Mouse (Mus musculus) midbrain, embryonic 14.5 days (tissue): ENCODE results near the gene 3110009E18Rik. TPM values are rescaled to one million over a fixed set of nuclear protein-coding genes. Genes with fewer than 3 reads are reported as not detected.

Experiments used
- ATAC-seq: fragments of 200-750 bp; cut with Nextera tagmentation; 2 replicates; pipeline ENCODE4 v1.8.0; 2017; ENCODE audit warnings: moderate number of reproducible peaks, moderate library complexity; ENCODE audit not compliant: low FRiP score, low TSS enrichment
- DNase-seq: peaks from one replicate; pipeline ENCODE4 v3.0.0-alpha.2; 2015
- H3K27ac ChIP-seq: fragments of 300-500 bp; sonication (generic); replicated peaks from 2 replicates; pipeline ENCODE4 v1.5.1; 2014; ENCODE audit warnings: mild to moderate bottlenecking, low read depth, low read length, moderate library complexity
- H3K27me3 ChIP-seq: fragments of 300-500 bp; sonication (generic); 2 replicates; pipeline ENCODE4 v1.6.1; 2014; ENCODE audit warnings: low read length, control low read depth, mixed read lengths; ENCODE audit not compliant: control insufficient read depth, insufficient read depth
- H3K36me3 ChIP-seq: fragments of 300-500 bp; sonication (generic); 2 replicates; pipeline ENCODE4 v1.6.1; 2014; ENCODE audit warnings: low read length, control low read depth; ENCODE audit not compliant: control insufficient read depth, insufficient read depth
- H3K4me1 ChIP-seq: fragments of 300-500 bp; sonication (generic); 2 replicates; pipeline ENCODE4 v1.6.1; 2014; ENCODE audit warnings: mild to moderate bottlenecking, antibody characterized with exemption, low read length, control low read depth; ENCODE audit not compliant: control insufficient read depth, insufficient read depth
- H3K4me2 ChIP-seq: fragments of 300-500 bp; sonication (generic); 2 replicates; pipeline ENCODE4 v1.6.1; 2014; ENCODE audit warnings: mild to moderate bottlenecking, low read length, moderate library complexity
- H3K4me3 ChIP-seq: fragments of 300-500 bp; sonication (generic); replicated peaks from 2 replicates; pipeline ENCODE4 v1.5.1; 2014; ENCODE audit warnings: low read depth, low read length
- H3K9ac ChIP-seq: fragments of 300-500 bp; sonication (generic); replicated peaks from 2 replicates; pipeline ENCODE4 v1.6.1; 2014; ENCODE audit warnings: mild to moderate bottlenecking, low read length, moderate library complexity
- H3K9me3 ChIP-seq: fragments of 300-500 bp; sonication (generic); 2 replicates; pipeline ENCODE4 v1.6.1; 2016; ENCODE audit warnings: low read length, control low read depth, mixed read lengths; ENCODE audit not compliant: control insufficient read depth
- WGBS: fragments of 180-500 bp; shearing (Covaris S2); extraction: QIAGEN DNeasy Blood & Tissue Kit; methylation state at CpG from one replicate; pipeline ENCODE4 v1.1.7; 2014; 5-methylcytosine and 5-hydroxymethylcytosine counted together
- polyA plus RNA-seq: library from polyadenylated mRNA; unstranded; fragments of >200 nt; fragmentation: Nextera tagmentation; extraction: Ambion mirVana; gene quantifications from 2 replicates; pipeline ENCODE4 v1.2.1, GENCODE M21; 2014

The 3110009E18Rik gene
- polyA plus RNA-seq, 1 experiment from 2014 or later, result 18.7 TPM

DNA sequence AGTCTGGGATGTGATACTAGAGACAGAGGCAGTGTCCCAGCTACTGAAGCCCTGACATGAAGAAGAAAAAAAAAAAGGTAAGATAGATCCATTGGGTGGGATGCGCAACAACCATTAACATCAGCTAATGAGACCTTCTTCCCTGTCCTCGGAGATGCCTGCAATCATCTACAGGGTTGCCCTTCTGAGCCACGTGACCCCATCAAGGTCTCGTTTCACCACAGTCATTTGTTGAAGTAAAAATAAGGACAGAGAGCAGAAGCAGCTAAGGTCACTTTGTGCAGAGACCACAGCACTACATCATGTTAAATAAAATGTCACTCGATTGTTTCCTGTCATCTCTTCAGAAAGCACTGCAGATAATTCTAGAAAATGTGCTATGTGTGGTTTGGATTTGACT, 82.8 kb downstream of the 3110009E18Rik start:
- Histone ChIP-seq H3K9me3 (no peaks in the 10 kb centered on the region), H3K4me3 (no peak overlapping the region), H3K9ac (no peak overlapping the region), H3K4me1 (no peaks in the 10 kb centered on the region), H3K4me2 (no peak overlapping the region), H3K36me3 (no peaks in the 10 kb centered on the region), H3K27me3 (no peaks in the 10 kb centered on the region), H3K27ac (no peak overlapping the region)
- ATAC-seq (no peak), DNase-seq (no peak)
- 82% methylated on average over 5 of the region's 5 CpGs for WGBS

DNA sequence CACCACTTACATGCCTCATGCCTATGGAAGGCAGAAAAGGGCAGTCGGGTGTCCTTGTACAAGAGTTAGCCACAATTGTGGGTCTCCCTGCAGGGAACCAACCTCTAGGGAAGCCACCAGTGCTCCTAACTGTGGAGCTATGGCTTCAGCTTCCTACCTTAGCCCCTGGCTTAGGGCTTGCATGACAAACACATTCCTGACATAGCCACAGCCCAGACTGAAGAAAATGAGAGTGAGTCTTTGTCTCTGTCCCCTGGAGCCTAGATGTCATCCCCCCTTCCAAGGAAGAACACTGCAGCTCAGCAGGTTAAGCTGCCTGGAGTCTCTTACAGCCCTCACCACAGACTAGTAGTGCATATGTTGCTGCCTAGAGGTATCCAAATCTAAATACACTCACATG, 83.8 kb downstream of the 3110009E18Rik start:
- no peak overlapping the region for H3K27ac ChIP-seq
- H3K9me3 ChIP-seq, result no peaks in the 10 kb centered on the region
- H3K4me2 ChIP-seq, result no peak overlapping the region
- WGBS, result 14% methylated on average over 1 of the region's 1 CpGs
- ATAC-seq (no peak), DNase-seq (no peak)
- no peaks in the 10 kb centered on the region for H3K36me3 ChIP-seq
- no peaks in the 10 kb centered on the region for H3K4me1 ChIP-seq
- H3K4me3 ChIP-seq, result no peak overlapping the region
- H3K27me3 ChIP-seq, result no peaks in the 10 kb centered on the region
- no peak overlapping the region for H3K9ac ChIP-seq

DNA sequence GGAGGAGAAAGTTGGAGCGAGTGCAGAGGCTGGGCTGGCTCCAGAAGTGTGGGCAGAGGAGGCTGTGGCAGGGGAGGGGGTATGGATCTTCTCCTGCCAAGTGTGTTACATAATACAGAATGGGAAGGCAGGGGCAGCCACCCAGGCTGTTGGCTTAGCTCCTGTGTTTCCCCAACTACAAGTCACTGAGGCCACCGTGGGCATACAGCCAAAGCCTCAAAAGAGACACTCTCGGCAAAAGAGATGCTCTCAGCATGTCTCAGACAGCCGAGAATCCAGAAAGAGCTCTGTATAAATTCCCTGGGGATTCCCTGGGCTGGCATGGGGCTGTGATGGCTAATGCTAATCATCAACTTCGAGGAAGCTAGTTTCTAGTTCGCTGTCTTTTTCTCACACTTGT, 86.6 kb downstream of the 3110009E18Rik start:
- 35% methylated on average over 6 of the region's 6 CpGs for WGBS
- no peaks in the 10 kb centered on the region for H3K27me3 ChIP-seq
- no peaks in the 10 kb centered on the region for H3K9me3 ChIP-seq
- H3K4me2 ChIP-seq, result no peak overlapping the region
- peak; percentile 76 for DNase-seq
- no peak overlapping the region for H3K4me3 ChIP-seq
- no peaks in the 10 kb centered on the region for H3K36me3 ChIP-seq
- H3K27ac ChIP-seq, result no peak overlapping the region
- ATAC-seq, result no peak
- no peak overlapping the region for H3K9ac ChIP-seq
- no peaks in the 10 kb centered on the region for H3K4me1 ChIP-seq

DNA sequence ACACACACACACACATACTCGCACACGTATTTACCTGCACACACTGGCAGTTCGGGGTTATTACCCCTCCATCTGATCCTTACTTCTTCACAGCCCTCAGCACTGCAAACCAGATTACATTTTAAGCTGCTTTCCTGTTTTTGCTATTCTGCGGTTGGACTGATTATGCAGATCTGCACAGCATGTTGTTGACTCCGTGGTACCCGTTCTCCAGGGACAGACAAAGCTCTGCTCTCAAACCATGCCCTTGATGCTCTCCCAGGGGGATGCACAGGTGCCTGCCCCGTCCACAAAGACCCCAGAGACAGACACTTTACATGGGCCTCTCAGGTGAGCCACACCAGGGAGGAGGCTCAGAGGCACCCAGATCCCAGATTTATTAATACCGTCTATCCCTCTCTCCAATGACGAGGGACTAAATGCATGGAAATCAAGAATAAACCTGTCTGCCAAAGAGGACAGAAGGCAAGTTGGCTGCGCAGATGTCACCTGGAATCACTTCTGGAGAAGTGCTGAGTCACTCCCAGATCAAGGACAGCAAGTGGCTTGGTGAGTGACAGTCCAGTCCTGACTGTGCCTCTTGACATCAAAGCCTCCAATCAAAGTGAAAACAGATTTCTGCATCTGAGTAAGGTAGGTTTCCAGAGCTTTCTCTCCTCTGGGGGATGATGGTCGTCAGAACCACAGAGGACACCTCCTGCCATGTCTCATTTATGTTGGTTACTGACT, 87.7 kb downstream of the 3110009E18Rik start:
- H3K27me3 ChIP-seq, result no peaks in the 10 kb centered on the region
- H3K4me1 ChIP-seq, result no peaks in the 10 kb centered on the region
- H3K36me3 ChIP-seq, result no peaks in the 10 kb centered on the region
- DNase-seq, result no peak
- ATAC-seq, result no peak
- H3K4me3 ChIP-seq, result no peak overlapping the region
- H3K27ac ChIP-seq, result no peak overlapping the region
- no peaks in the 10 kb centered on the region for H3K9me3 ChIP-seq
- no peak overlapping the region for H3K4me2 ChIP-seq
- 64% methylated on average over 11 of the region's 11 CpGs for WGBS
- H3K9ac ChIP-seq, result no peak overlapping the region

DNA sequence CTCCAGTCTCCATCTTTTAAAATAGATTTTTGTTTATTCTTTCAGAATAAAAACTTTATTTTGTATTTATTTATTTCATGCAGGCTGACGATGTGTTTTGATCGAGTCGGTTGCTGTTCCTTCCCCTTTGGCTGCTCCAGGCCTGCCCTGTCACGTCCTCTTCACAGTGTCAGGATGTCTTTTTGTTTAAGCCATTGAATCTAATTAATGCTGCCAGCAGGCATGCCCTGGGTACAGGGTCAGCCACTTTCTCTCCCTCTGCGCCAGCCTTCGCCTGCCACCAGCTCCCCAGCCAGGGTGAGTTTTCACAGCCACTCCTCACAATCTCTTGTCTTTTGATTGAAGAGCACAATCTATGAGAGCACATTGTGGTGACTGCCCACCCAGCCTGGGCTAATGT, 99.9 kb downstream of the 3110009E18Rik start:
- DNase-seq, result peak; percentile 15
- Histone ChIP-seq H3K9me3 (no peaks in the 10 kb centered on the region), H3K27ac (no peak overlapping the region), H3K4me2 (no peak overlapping the region), H3K27me3 (no peaks in the 10 kb centered on the region), H3K4me3 (no peak overlapping the region), H3K4me1 (no peaks in the 10 kb centered on the region), H3K36me3 (no peaks in the 10 kb centered on the region), H3K9ac (no peak overlapping the region)
- 41% methylated on average over 6 of the region's 6 CpGs for WGBS
- ATAC-seq, result no peak; the same call in 1 of the 2 replicates

DNA sequence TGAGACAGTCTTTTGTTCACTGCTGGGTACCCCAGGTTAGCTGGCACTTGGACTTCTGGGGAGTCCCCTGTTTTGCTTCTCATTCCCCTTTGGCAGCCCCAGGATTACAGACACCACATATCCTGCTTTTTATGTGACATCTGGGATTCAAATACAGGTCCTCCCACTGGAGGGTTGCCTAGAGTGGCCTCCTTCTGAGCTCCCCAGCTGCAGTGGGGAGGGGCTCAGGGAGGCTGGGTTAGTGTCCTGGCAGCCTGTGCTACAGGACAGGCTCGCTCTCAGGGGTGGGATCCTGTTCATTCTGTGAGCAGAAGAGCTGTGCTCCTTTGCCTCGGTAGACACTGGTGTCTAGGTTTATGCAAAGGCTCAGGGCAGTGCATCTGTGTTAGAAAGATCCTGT, 100.3 kb downstream of the 3110009E18Rik start:
- no peak for ATAC-seq
- Histone ChIP-seq H3K27ac (no peak overlapping the region), H3K9ac (no peak overlapping the region), H3K36me3 (no peaks in the 10 kb centered on the region), H3K9me3 (no peaks in the 10 kb centered on the region), H3K4me1 (no peaks in the 10 kb centered on the region), H3K4me2 (no peak overlapping the region), H3K27me3 (no peaks in the 10 kb centered on the region), H3K4me3 (no peak overlapping the region)
- DNase-seq, result no peak
- WGBS, result 40% methylated on average over 2 of the region's 2 CpGs

DNA sequence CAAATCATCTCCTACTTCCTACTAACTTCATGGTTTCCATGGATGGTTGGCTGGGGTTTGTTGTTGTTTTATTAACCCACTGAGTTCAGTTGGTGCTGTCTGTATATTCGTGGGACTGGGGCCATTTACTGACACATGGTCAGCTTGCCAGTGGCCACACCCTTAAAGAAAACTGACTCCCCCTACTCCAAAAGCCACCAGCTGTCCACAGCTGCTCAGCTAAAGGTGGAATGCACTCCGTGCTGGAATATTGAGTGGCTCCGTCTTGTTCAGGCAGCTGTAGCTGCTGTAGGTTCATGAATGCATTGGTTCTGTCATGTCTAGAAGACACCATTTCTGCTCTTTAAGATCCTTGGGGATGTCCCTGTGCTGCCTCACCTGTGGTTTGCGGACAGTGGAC, 102.6 kb downstream of the 3110009E18Rik start:
- ATAC-seq (no peak), DNase-seq (no peak)
- 83% methylated on average over 4 of the region's 4 CpGs for WGBS
- Histone ChIP-seq H3K9ac (no peak overlapping the region), H3K36me3 (no peaks in the 10 kb centered on the region), H3K9me3 (no peaks in the 10 kb centered on the region), H3K4me3 (no peak overlapping the region), H3K4me1 (no peaks in the 10 kb centered on the region), H3K27ac (no peak overlapping the region), H3K27me3 (no peaks in the 10 kb centered on the region), H3K4me2 (no peak overlapping the region)

DNA sequence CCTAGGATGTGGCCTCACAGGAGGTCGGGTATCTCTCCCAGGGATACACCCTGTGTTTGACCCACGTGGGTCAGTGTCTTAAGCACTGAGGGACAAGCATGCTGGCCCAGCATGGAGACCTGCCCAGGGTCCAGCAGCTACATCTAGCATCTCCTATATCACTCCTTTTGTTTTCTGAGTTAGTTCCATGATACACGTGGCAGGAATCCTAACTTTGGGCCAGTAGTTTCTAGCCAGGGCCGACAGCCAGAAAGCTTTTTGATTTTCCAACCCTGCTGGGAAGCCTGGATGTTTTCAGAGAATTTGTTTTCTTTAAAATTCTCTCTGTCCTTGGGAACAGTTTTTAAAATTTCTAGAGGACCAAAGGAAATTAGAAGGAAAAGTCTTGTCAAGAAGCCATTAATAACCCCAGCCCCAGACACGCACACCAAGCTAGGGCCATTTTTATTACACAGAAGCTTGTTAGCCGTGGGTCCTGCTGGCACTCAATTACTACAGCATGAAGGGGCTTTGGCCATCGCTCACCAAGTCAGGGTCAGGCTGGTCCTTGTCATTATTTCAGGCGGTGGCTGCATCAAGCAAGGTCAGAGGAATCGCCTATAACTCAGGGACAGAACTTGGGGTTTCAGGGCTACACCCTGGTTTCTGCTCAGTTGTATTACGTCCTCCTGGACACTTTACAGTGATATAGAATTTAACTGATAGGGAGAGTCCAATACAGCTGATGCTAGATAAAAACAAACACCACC, 108.9 kb downstream of the 3110009E18Rik start:
- WGBS, result 84% methylated on average over 10 of the region's 10 CpGs
- Histone ChIP-seq H3K4me1 (no peaks in the 10 kb centered on the region), H3K27ac (no peak overlapping the region), H3K4me2 (no peak overlapping the region), H3K4me3 (no peak overlapping the region), H3K9me3 (no peaks in the 10 kb centered on the region), H3K9ac (no peak overlapping the region), H3K36me3 (no peaks in the 10 kb centered on the region), H3K27me3 (no peaks in the 10 kb centered on the region)
- DNase-seq, result no peak
- no peak for ATAC-seq

DNA sequence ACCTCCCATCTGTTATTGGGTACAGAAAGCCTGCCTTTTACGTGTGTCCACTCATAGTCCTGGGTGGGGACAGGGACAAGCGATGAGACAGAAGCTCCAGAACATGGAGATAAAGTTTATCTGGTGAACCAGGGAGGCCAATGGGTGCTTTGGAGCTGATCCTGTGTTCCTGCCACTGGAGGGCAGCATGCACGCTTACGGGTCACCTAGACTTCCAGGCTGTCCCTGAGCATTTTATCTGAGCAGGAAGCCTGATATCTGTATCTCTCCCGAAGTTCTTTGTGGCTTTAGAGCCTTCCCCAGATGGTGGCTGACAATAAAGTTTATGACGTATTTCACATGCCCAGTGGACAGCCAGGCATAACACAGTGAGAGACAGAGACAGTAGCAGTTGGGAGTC, 110.3 kb downstream of the 3110009E18Rik start:
- Histone ChIP-seq H3K4me2 (no peak overlapping the region), H3K36me3 (no peaks in the 10 kb centered on the region), H3K27me3 (no peaks in the 10 kb centered on the region), H3K9ac (no peak overlapping the region), H3K27ac (no peak overlapping the region), H3K9me3 (no peaks in the 10 kb centered on the region), H3K4me3 (no peak overlapping the region), H3K4me1 (no peaks in the 10 kb centered on the region)
- 37% methylated on average over 6 of the region's 6 CpGs for WGBS
- no peak for ATAC-seq
- peak; percentile 79 for DNase-seq
